Mouse (Mus musculus) CH12.LX (cell line): ENCODE measurements around the gene Nop53. TPM values are rescaled to one million over a fixed set of nuclear protein-coding genes. Genes with fewer than 3 reads are reported as not detected.

Experiments used
- DNase-seq: peaks from one replicate; pipeline ENCODE4 v3.0.0-alpha.2; 2013; ENCODE audit errors: extremely low read depth
- H3K27ac ChIP-seq: 2 replicates; pipeline ENCODE4 v1.5.1; 2012; ENCODE audit warnings: low read depth, mild to moderate bottlenecking, control low read depth, moderate library complexity; ENCODE audit not compliant: insufficient read depth
- H3K27me3 ChIP-seq: replicated peaks from 2 replicates; pipeline ENCODE3; 2012; ENCODE audit warnings: inconsistent platforms
- H3K36me3 ChIP-seq, 2 experiments: replicated peaks in 1 of 2; 2 replicates each; pipeline versions ENCODE3 to v1.6.1; 2012; ENCODE audit warnings: inconsistent platforms in 1 of 2, low read length in 1 of 2, mild to moderate bottlenecking in 1 of 2, mixed read lengths in 1 of 2, moderate library complexity in 1 of 2; ENCODE audit not compliant: control insufficient read depth in 1 of 2, insufficient read depth in 1 of 2
- H3K4me1 ChIP-seq, 2 experiments: 2 replicates each; pipeline ENCODE4 v1.6.1; 2012; ENCODE audit warnings: inconsistent platforms in 1 of 2, moderate library complexity in 1 of 2; ENCODE audit not compliant: insufficient read depth in 2 of 2, control insufficient read depth in 1 of 2
- H3K4me2 ChIP-seq: 2 replicates; pipeline ENCODE4 v1.6.1; 2012; ENCODE audit warnings: low read depth, mild to moderate bottlenecking, control low read depth; ENCODE audit not compliant: poor library complexity, insufficient read depth, severe bottlenecking
- H3K4me3 ChIP-seq, 3 experiments: fragments of 150-350 bp in 1 of 3; sonication (generic) in 1 of 3; replicated peaks in 1 of 3; 2 replicates each; pipeline versions ENCODE3 to v1.5.1; 2011 to 2012; ENCODE audit warnings: low read depth in 2 of 3, low read length in 2 of 3, mild to moderate bottlenecking in 2 of 3, moderate library complexity in 2 of 3, control low read depth in 1 of 3, improper control_type of control experiment in 1 of 3, inconsistent platforms in 1 of 3, mixed read lengths in 1 of 3; ENCODE audit not compliant: poor library complexity in 1 of 3
- H3K79me2 ChIP-seq: replicated peaks from 2 replicates; pipeline ENCODE4 v1.6.1; 2012; ENCODE audit warnings: mild to moderate bottlenecking, moderate library complexity; ENCODE audit not compliant: control insufficient read depth, poor library complexity, insufficient read depth, severe bottlenecking; ENCODE audit errors: extremely low read depth
- H3K9ac ChIP-seq: 2 replicates; pipeline ENCODE4 v1.6.1; 2012; ENCODE audit warnings: low read depth, mild to moderate bottlenecking, control low read depth, moderate library complexity; ENCODE audit not compliant: insufficient read depth
- H3K9me3 ChIP-seq: replicated peaks from 2 replicates; pipeline ENCODE3; 2012; ENCODE audit warnings: low read length, inconsistent platforms, mixed read lengths
- BHLHE40 ChIP-seq: IDR thresholded peaks from 2 replicates; pipeline ENCODE4 v1.6.1; 2011; ENCODE audit warnings: mild to moderate bottlenecking, low read depth, low read length, improper control_type of control experiment
- CHD2 ChIP-seq: IDR thresholded peaks from 2 replicates; pipeline ENCODE4 v1.6.1; 2011; ENCODE audit warnings: low read length, improper control_type of control experiment
- CTCF ChIP-seq, 2 experiments: IDR thresholded peaks in 1 of 2; conservative IDR thresholded peaks in 1 of 2; 2 replicates each; pipeline ENCODE4 v1.5.1; 2011 to 2012; ENCODE audit warnings: low read depth in 2 of 2, low read length in 2 of 2, improper control_type of control experiment in 1 of 2, inconsistent platforms in 1 of 2, mild to moderate bottlenecking in 1 of 2, moderate library complexity in 1 of 2
- ELF1 ChIP-seq: IDR thresholded peaks from 2 replicates; pipeline ENCODE4 v1.6.1; 2014; ENCODE audit warnings: low read depth, mild to moderate bottlenecking, inconsistent platforms, low read length, improper control_type of control experiment
- GABPA ChIP-seq: IDR thresholded peaks from 2 replicates; pipeline ENCODE4 v1.6.1; 2012; ENCODE audit warnings: low read depth, low read length, improper control_type of control experiment, inconsistent platforms; ENCODE audit not compliant: insufficient replicate concordance
- JUND ChIP-seq: conservative IDR thresholded peaks from 2 replicates; pipeline ENCODE4 v1.6.1; 2011; ENCODE audit warnings: low read depth, low read length, improper control_type of control experiment
- MAFK ChIP-seq: IDR thresholded peaks from 2 replicates; pipeline ENCODE4 v1.6.1; 2011; ENCODE audit warnings: low read length, improper control_type of control experiment; ENCODE audit not compliant: insufficient replicate concordance
- MAZ ChIP-seq: IDR thresholded peaks from 2 replicates; pipeline ENCODE4 v1.6.1; 2012; ENCODE audit warnings: low read depth, mild to moderate bottlenecking, inconsistent platforms, low read length, improper control_type of control experiment, moderate library complexity
- MEF2A ChIP-seq: IDR thresholded peaks from 2 replicates; pipeline ENCODE4 v1.6.1; 2014; ENCODE audit warnings: low read depth, mild to moderate bottlenecking, inconsistent platforms, low read length, improper control_type of control experiment, borderline replicate concordance
- MXI1 ChIP-seq: IDR thresholded peaks from 2 replicates; pipeline ENCODE4 v1.6.1; 2011; ENCODE audit warnings: mild to moderate bottlenecking, low read depth, low read length, improper control_type of control experiment
- MYC ChIP-seq: IDR thresholded peaks from 2 replicates; pipeline ENCODE4 v1.6.1; 2011; ENCODE audit warnings: low read depth, mild to moderate bottlenecking, improper control_type of control experiment, low read length
- POLR2AphosphoS2 ChIP-seq: IDR thresholded peaks from 2 replicates; pipeline ENCODE4 v1.6.1; 2011; ENCODE audit warnings: low read depth, low read length, improper control_type of control experiment
- RAD21 ChIP-seq: IDR thresholded peaks from 2 replicates; pipeline ENCODE4 v1.6.1; 2011; ENCODE audit warnings: low read depth, mild to moderate bottlenecking, low read length, improper control_type of control experiment, moderate library complexity
- SIN3A ChIP-seq: IDR thresholded peaks from 2 replicates; pipeline ENCODE4 v1.6.1; 2012; ENCODE audit warnings: low read length, improper control_type of control experiment, inconsistent platforms
- TBP ChIP-seq: conservative IDR thresholded peaks from 2 replicates; pipeline ENCODE4 v1.6.1; 2011; ENCODE audit warnings: low read depth, low read length, improper control_type of control experiment
- TCF12 ChIP-seq: IDR thresholded peaks from 2 replicates; pipeline ENCODE4 v1.6.1; 2014; ENCODE audit warnings: low read depth, mild to moderate bottlenecking, inconsistent platforms, low read length, improper control_type of control experiment
- USF1 ChIP-seq: IDR thresholded peaks from 2 replicates; pipeline ENCODE4 v1.6.1; 2014; ENCODE audit warnings: low read depth, mild to moderate bottlenecking, inconsistent platforms, low read length, improper control_type of control experiment
- USF2 ChIP-seq: conservative IDR thresholded peaks from 2 replicates; pipeline ENCODE4 v1.6.1; 2011; ENCODE audit warnings: low read depth, low read length, improper control_type of control experiment
- ZC3H11A ChIP-seq: IDR thresholded peaks from 2 replicates; pipeline ENCODE4 v1.6.1; 2012; ENCODE audit warnings: low read depth, mild to moderate bottlenecking, inconsistent platforms, low read length, improper control_type of control experiment
- ZKSCAN1 ChIP-seq: IDR thresholded peaks from 2 replicates; pipeline ENCODE4 v1.6.1; 2012; ENCODE audit warnings: low read depth, inconsistent platforms, low read length, improper control_type of control experiment, borderline replicate concordance
- ZMIZ1 ChIP-seq: IDR thresholded peaks from 2 replicates; pipeline ENCODE4 v1.6.1; 2012; ENCODE audit warnings: low read depth, mild to moderate bottlenecking, inconsistent platforms, low read length, improper control_type of control experiment
- ZNF384 ChIP-seq: IDR thresholded peaks from 2 replicates; pipeline ENCODE4 v1.6.1; 2012; ENCODE audit warnings: low read depth, low read length, improper control_type of control experiment, inconsistent platforms
- dilution Hi-C: fragments of 300-500 bp; cut with MboI; formaldehyde crosslinking; loops from 2 replicates; pipeline ENCODE4 v1.14.3; 2020; ENCODE audit warnings: low sequenced_read_pairs; ENCODE audit not compliant: extremely low pct_unique_long_range_greater_than_20kb, extremely low pct_ligation_motif_present
- in situ Hi-C: fragments of 300-500 bp; cut with MboI; formaldehyde crosslinking; loops from 3 replicates; pipeline ENCODE4 v1.14.3; 2019; ENCODE audit warnings: low sequenced_read_pairs, low pct_ligation_motif_present, low pct_unique_long_range_greater_than_20kb, mixed read lengths
- polyA plus RNA-seq: library from polyadenylated mRNA; unstranded; fragments of >175 nt; gene quantifications from 2 replicates; pipeline ENCODE4 v1.2.1, GENCODE M21; 2012; ENCODE audit warnings: low read depth; ENCODE audit not compliant: insufficient read length
- total RNA-seq, 2 experiments: library from RNA; depleted of rRNA; stranded (reverse); fragments of 300-350 nt in 1 of 2; fragments of >200 nt in 1 of 2; gene quantifications; 2 replicates each; pipeline ENCODE4 v1.2.3; 2012 to 2014

The Nop53 gene
- total and polyA plus RNA-seq, 3 experiments, result 199 to 310 (median 291) TPM

- TF ChIP-seq MAZ (no peak), JUND (no peak), GABPA (no peak), ZNF384 (no peak), ZKSCAN1 (no peak), MYC (no peak), CHD2 (no peak)
- dilution Hi-C loops, result loop anchor here (25.0 kb wide), 1 partner anchor 207 kb away; no protein-coding TSS in a partner anchor
- no peak for DNase-seq
- Histone ChIP-seq H3K36me3 (peaks cover 14 to 24% of the 10 kb centered on the region in 2 experiments), H3K27me3 (no peaks in the 10 kb centered on the region), H3K27ac (no peak overlapping the region), H3K9ac (no peak overlapping the region), H3K4me3 (no peak overlapping the region), H3K9me3 (peaks cover 6% of the 10 kb centered on the region), H3K79me2 (no peaks in the 10 kb centered on the region), H3K4me2 (no peak overlapping the region), H3K4me1 (no peaks in the 10 kb centered on the region)
- in situ Hi-C loops, result no loop called here
Observed at GRCm38 (mm10) chr7:15954978-15955443, 9.1 kb upstream of the Nop53 start.

- Histone ChIP-seq H3K36me3 (peaks cover 16 to 23% of the 10 kb centered on the region in 2 experiments), H3K79me2 (no peaks in the 10 kb centered on the region), H3K4me1 (peaks cover 0 to 2% of the 10 kb centered on the region in 2 experiments; a peak in 1 of 4 replicates), H3K9ac (no peak overlapping the region), H3K27ac (no peak overlapping the region), H3K9me3 (peaks cover 6% of the 10 kb centered on the region), H3K4me3 (no peak overlapping the region), H3K27me3 (no peaks in the 10 kb centered on the region), H3K4me2 (no peak overlapping the region)
- dilution Hi-C loops, result loop anchor here (25.0 kb wide), 1 partner anchor 208 kb away; no protein-coding TSS in a partner anchor
- in situ Hi-C loops, result no loop called here
- DNase-seq, result no peak
- TF ChIP-seq SIN3A (no peak), USF2 (no peak), CTCF (conservative IDR thresholded peaks at IDR 0.05 in 1 of 2, IDR thresholded peaks at IDR 0.05 in 1 of 2; ENCODE audit: low read depth in 2 of 2, low read length in 2 of 2) (no peak), MAFK (no peak), POLR2AphosphoS2 (no peak), TBP (no peak), ZMIZ1 (no peak), ZC3H11A (no peak), TCF12 (no peak), MXI1 (no peak), GABPA (no peak), MAZ (no peak), MEF2A (no peak), ELF1 (no peak), USF1 (no peak), BHLHE40 (no peak), CHD2 (no peak), RAD21 (no peak)
Observed at GRCm38 (mm10) chr7:15954436-15954835, 8.6 kb upstream of the Nop53 start.
